Mouse (Mus musculus) brain, embryonic 14.5 days (tissue): ENCODE measurements at regions not wholly inside any gene's neighbourhood (a gene's known extent, or its start where the extent isn't known, plus 50 kb on each side); places are given as distances from the start of the nearest gene placed in this dataset.
A peak's percentile ranks its signal among the peaks of the same experiment; 100 is the strongest.

ENCODE experiments used
- DNase-seq: peaks from one replicate; pipeline ENCODE4 v3.0.0-alpha.2; 2011; ENCODE audit warnings: low read depth
- CTCF ChIP-seq: fragments of 200-500 bp; IDR thresholded peaks from 2 replicates; pipeline ENCODE4 v1.5.1; 2012; ENCODE audit warnings: inconsistent platforms, mild to moderate bottlenecking, moderate library complexity, borderline replicate concordance; ENCODE audit not compliant: insufficient read depth, insufficient read length; ENCODE audit errors: extremely low read depth
- POLR2A ChIP-seq: fragments of 200-500 bp; IDR thresholded peaks from 2 replicates; pipeline ENCODE4 v1.6.1; 2012; ENCODE audit warnings: mild to moderate bottlenecking, inconsistent platforms, borderline replicate concordance; ENCODE audit not compliant: poor library complexity, insufficient read depth, insufficient read length, severe bottlenecking; ENCODE audit errors: extremely low read depth

DNA sequence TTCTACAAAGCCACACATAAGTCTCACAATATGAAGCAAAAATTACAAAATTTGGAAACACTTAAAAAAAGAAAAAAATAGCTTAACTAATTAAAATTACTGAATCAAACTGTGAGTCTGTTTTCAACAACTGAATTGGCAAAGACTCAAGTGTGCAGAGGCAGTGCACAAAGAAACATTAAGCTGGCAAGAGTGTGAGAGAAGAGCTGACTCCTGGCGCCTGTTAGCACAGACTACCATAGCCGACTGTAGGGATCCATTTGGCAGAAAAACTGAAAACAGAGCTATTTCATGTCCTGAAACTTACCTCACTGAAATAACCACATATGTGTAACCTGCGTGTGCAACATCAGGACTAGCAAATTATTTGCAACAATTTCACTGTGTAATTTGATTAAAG lies 746.4 kb upstream of the Cypt12 start:
- peak; percentile 80 for DNase-seq
- no peak for TF ChIP-seq CTCF
- no peak for TF ChIP-seq POLR2A

DNA sequence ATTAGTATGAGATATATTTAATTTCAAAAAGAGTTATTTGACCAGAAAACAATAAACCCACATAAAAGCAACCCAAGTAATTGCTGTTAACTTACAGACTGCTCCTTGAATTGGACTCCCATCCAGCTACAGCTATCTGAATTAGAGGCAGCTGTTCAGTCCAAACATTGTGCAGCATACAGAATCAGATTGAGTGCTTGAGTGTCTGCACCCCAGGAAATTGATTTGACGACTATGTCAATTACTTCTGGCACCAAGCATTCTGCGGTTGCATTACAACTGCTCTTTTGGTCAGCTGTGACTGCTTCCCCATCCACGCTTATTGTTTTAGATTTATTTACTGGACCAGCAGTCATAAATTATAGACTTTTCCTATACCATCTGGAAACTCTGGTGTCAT lies 734.2 kb upstream of the Cypt12 start:
- TF ChIP-seq CTCF = no peak
- TF ChIP-seq POLR2A = no peak
- peak; percentile 60 for DNase-seq

GRCm38 (mm10) chr3:17216825-17217224 lies 731.4 kb upstream of the Cypt12 start:
- DNase-seq = peak; percentile 24
- TF ChIP-seq POLR2A (no peak), CTCF (no peak)

- TF ChIP-seq POLR2A (no peak), CTCF (no peak)
- no peak for DNase-seq
These were observed 709.8 kb upstream of the Cypt12 start for GRCm38 (mm10) chr3:17238407-17238806.

DNA sequence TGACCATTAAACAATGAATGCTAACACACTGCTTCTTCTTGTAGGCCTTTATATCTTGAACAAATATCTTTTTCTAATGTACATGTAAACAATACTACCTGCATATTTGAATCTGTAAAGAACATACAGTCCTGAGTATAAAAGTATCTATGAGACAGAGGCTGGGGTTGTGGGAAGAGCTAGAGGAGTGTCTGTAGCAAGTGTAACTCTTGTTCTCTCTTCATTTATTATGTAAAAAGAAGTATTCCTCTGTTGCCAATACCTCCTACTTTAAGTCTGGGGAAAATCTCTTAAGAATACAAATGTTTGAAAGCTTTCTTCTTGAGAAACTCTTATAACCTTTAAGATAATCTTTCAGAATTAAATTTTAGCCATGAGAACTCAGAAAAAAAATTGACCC lies 689.8 kb upstream of the Cypt12 start:
- no peak for DNase-seq
- TF ChIP-seq CTCF (no peak), POLR2A (no peak)

- DNase-seq = no peak
These were observed 689.1 kb upstream of the Cypt12 start for GRCm38 (mm10) chr3:17259093-17259492.

GRCm38 (mm10) chr3:17281231-17281630 lies 667.0 kb upstream of the Cypt12 start:
- peak; percentile 71 for DNase-seq
- no peak for TF ChIP-seq CTCF
- no peak for TF ChIP-seq POLR2A

More at GRCm38 (mm10) chr3:17259093-17259492, 689.1 kb upstream of the Cypt12 start:
- TF ChIP-seq CTCF = no peak
- no peak for TF ChIP-seq POLR2A

DNA sequence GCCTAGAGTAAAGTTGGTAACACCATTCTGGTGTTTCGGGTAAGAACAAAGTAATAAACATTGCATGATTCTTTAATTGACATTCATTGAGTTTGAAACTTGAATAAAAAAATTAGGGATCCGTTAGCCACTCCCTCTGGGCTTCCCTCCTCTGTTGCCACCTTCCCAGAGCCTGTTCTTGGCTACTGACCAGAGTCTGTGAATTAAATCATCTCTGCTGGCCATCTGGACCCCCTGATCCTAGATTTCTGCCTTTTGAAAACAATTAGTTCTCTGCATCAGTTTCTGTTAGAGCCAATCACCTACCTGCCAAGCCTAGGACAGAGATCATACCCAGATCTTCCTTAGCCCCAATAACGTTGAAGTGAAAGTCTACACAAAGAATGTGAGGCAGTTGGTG lies 665.3 kb upstream of the Cypt12 start:
- DNase-seq = no peak
- TF ChIP-seq CTCF (no peak), POLR2A (no peak)

DNA sequence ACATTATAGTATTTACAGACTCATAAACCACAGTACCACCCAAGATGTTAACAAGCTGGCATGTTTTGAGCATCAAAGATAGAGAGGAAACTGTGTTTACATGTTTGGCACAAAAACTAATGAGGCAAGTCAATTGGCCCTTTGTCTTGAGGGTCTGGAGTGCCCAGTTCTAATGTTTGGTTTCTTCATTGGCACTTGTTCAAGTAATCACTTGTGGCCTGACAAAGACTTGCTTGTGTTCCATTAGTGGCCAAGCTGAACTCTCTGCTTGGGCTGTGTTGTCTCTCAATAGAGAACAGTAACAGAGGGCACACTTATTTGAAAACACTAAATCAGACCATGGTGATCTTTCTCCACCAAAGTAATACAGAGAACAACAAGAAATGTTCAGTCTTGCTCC lies 630.7 kb upstream of the Cypt12 start:
- TF ChIP-seq CTCF (no peak), POLR2A (no peak)
- DNase-seq = peak; percentile 78

DNA sequence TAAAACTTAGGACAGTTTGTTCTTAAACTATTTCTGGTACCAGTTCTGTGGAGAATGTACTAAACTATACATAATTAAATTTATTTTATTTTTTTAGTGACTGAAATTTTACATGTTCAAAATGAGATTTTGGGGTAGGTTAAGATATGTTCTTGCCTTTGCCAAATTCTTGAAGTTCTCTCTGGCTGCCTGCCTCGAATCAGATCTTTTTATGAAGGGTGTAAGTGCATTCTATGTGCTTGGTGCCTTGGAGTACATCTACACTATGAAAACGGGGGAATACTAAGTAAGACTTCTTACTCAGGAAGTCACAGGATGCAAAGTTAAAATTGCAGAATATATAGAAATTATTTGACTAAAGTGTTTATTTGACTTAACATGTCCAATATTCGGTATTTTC lies 629.8 kb upstream of the Cypt12 start:
- DNase-seq = peak; percentile 27
- no peak for TF ChIP-seq POLR2A
- no peak for TF ChIP-seq CTCF

- peak; percentile 91 for DNase-seq
- TF ChIP-seq CTCF (peak; percentile 35; the same call in 1 of the 2 replicates), POLR2A (no peak)
These were observed 629.0 kb upstream of the Cypt12 start for GRCm38 (mm10) chr3:17319213-17319612.

GRCm38 (mm10) chr3:17319931-17320330 lies 628.3 kb upstream of the Cypt12 start:
- peak; percentile 60 for DNase-seq
- TF ChIP-seq POLR2A = no peak
- TF ChIP-seq CTCF = no peak
